In genomic region chr5:134475006-134475605, GRCm38 (mm10) we compare ENCODE assay signal across 17 mouse cellular contexts. TPM values are rescaled to one million over a fixed set of nuclear protein-coding genes. Genes with fewer than 3 reads are reported as not detected.
DNase-seq lines count a peak whose midpoint lies in the region; ATAC-seq and TF ChIP-seq lines count a peak whose summit lies in the region.
"Had no signal": no experiment of that assay in that cellular context is flagged by ENCODE, and none has a peak within 500 bp of the region (broad histone marks: within the 10 kb centered on the region; RNA-seq: fewer than 3 reads in every experiment).

No protein-coding gene starts in this region.

- intact Hi-C loops in left cerebral cortex, adult 2 months (cut with DNase I): no loop called here

- peaks cover 2% of the 10 kb centered on the region; the same call in 1 of the 2 replicates for H3K9me3 ChIP-seq in forebrain, embryonic 11.5 days (ENCODE audit: control insufficient read depth, low read length)
- 0 out of 2 replicates have a peak, but pooled peaks cover 2% of the 10 kb centered on the region for H3K9me3 ChIP-seq in forebrain, embryonic 16.5 days (ENCODE audit: control insufficient read depth, low read length)
- H3K9me3 ChIP-seq: liver, embryonic 15.5 days had no signal

- peak; percentile 44 for DNase-seq in forebrain, embryonic 11.5 days (ENCODE audit: low spot score)
- no peak for DNase-seq in left cerebral cortex, adult 2 months (ENCODE audit: extremely low spot score in 1 of 2, low spot score in 2 of 2)
- DNase-seq in left cerebral cortex, adult 11 months (ENCODE audit: low spot score): no peak
- DNase-seq in thymus, postnatal 0 days (ENCODE audit: low spot score): peak; percentile 9
- DNase-seq in thymus, postnatal 25 days: no peak
- DNase-seq in cerebellum, adult 11 months: no peak
- no peak for DNase-seq in urinary bladder, postnatal 36 days (ENCODE audit: low spot score in 2 of 2)
- DNase-seq: adrenal gland, postnatal 25 days; cerebellum, postnatal 25 days; gastrocnemius, postnatal 14 days; kidney, adult 11 months; kidney, postnatal 14 days; right cerebral cortex, postnatal 25 days had no signal

- no peaks in the 10 kb centered on the region for H3K36me3 ChIP-seq in forebrain, embryonic 11.5 days (ENCODE audit: control insufficient read depth, insufficient read depth, low read length)
- no peaks in the 10 kb centered on the region for H3K36me3 ChIP-seq in forebrain, embryonic 16.5 days (ENCODE audit: control insufficient read depth, insufficient read depth)
- H3K36me3 ChIP-seq: hindbrain, embryonic 13.5 days; liver, embryonic 15.5 days; neural tube, embryonic 12.5 days had no signal

- peak; percentile 14 for TF ChIP-seq CTCF in left cerebral cortex, adult 2 months (IDR thresholded peaks at IDR 0.05)

- H3K27ac ChIP-seq in forebrain, embryonic 11.5 days (ENCODE audit: low read depth, low read length): no peak overlapping the region
- H3K27ac ChIP-seq in forebrain, embryonic 16.5 days (ENCODE audit: low read length): no peak overlapping the region
- no peak overlapping the region for H3K27ac ChIP-seq in left cerebral cortex, adult 2 months
- H3K27ac ChIP-seq: hindbrain, embryonic 13.5 days; liver, embryonic 15.5 days; neural tube, embryonic 12.5 days had no signal

- H3K27me3 ChIP-seq in forebrain, embryonic 11.5 days (ENCODE audit: control insufficient read depth, insufficient read depth, low read length): no peaks in the 10 kb centered on the region
- no peaks in the 10 kb centered on the region for H3K27me3 ChIP-seq in forebrain, embryonic 16.5 days (replicated peaks; ENCODE audit: control insufficient read depth, insufficient read depth, low read length)
- H3K27me3 ChIP-seq: hindbrain, embryonic 13.5 days; liver, embryonic 15.5 days; neural tube, embryonic 12.5 days had no signal

- H3K9ac ChIP-seq in forebrain, embryonic 11.5 days (ENCODE audit: low read length): no peak overlapping the region
- no peak overlapping the region for H3K9ac ChIP-seq in forebrain, embryonic 16.5 days (replicated peaks; ENCODE audit: low read depth, low read length)
- H3K9ac ChIP-seq: hindbrain, embryonic 13.5 days; liver, embryonic 15.5 days; neural tube, embryonic 12.5 days had no signal

- ATAC-seq in forebrain, embryonic 11.5 days (replicated peaks; ENCODE audit: low FRiP score): no peak
- ATAC-seq in forebrain, embryonic 16.5 days: no peak

- no peak overlapping the region for H3K4me2 ChIP-seq in forebrain, embryonic 11.5 days (ENCODE audit: low read depth, low read length, severe bottlenecking)
- H3K4me2 ChIP-seq in forebrain, embryonic 16.5 days (ENCODE audit: low read length): no peak overlapping the region
- H3K4me2 ChIP-seq: hindbrain, embryonic 13.5 days; liver, embryonic 15.5 days; neural tube, embryonic 12.5 days had no signal

- H3K4me1 ChIP-seq in forebrain, embryonic 11.5 days (replicated peaks; ENCODE audit: control insufficient read depth, insufficient read depth, low read length): no peaks in the 10 kb centered on the region; the same call in 1 of the 2 replicates
- H3K4me1 ChIP-seq in forebrain, embryonic 16.5 days (replicated peaks; ENCODE audit: control insufficient read depth, insufficient read depth, low read length): no peaks in the 10 kb centered on the region
- H3K4me1 ChIP-seq: hindbrain, embryonic 13.5 days; neural tube, embryonic 12.5 days had no signal

- WGBS in forebrain, embryonic 11.5 days: 92% methylated on average over 6 of the region's 6 CpGs
- 93% methylated on average over 6 of the region's 6 CpGs for WGBS in forebrain, embryonic 16.5 days

- no peak overlapping the region for H3K4me3 ChIP-seq in forebrain, embryonic 11.5 days (ENCODE audit: low read depth, low read length)
- H3K4me3 ChIP-seq in forebrain, embryonic 16.5 days (replicated peaks; ENCODE audit: low read length): no peak overlapping the region
- no peak overlapping the region for H3K4me3 ChIP-seq in left cerebral cortex, adult 2 months
- H3K4me3 ChIP-seq: hindbrain, embryonic 13.5 days; liver, embryonic 15.5 days; neural tube, embryonic 12.5 days had no signal

RNA-seq across cellular contexts. Expression of gene Gtf2ird1, which starts 18.6 kb away (rescaled TPM):
- polyA plus RNA-seq in forebrain, embryonic 11.5 days (2014; fragmentation: Nextera tagmentation; extraction: Ambion mirVana): 99.8 and 103 TPM in 2 replicates
- 83.9 and 96.6 TPM in 2 replicates for polyA plus RNA-seq in forebrain, embryonic 16.5 days (2015; fragmentation: Nextera tagmentation; extraction: Ambion mirVana)
- 10 to 100 TPM; 46.9 to 47.0 TPM for total RNA-seq in left cerebral cortex, adult 2 months (2021)
- 54.7 and 67.4 TPM in 2 replicates for polyA plus RNA-seq in thymus, postnatal 0 days (2015; fragmentation: Nextera tagmentation; extraction: Ambion mirVana)

Comparison
In these comparisons a context has a peak if more than half of its experiments do, and no peak if none do; other contexts are left out.
1. DNase-seq: peak in forebrain, embryonic 11.5 days (single experiment) and thymus, postnatal 0 days (single experiment); none in left cerebral cortex, adult 2 months (0 of 2), left cerebral cortex, adult 11 months (single experiment), thymus, postnatal 25 days (single experiment), cerebellum, adult 11 months (single experiment) and urinary bladder, postnatal 36 days (0 of 2).